ENCODE assay signal across 32 mouse cellular contexts in the genomic region with DNA sequence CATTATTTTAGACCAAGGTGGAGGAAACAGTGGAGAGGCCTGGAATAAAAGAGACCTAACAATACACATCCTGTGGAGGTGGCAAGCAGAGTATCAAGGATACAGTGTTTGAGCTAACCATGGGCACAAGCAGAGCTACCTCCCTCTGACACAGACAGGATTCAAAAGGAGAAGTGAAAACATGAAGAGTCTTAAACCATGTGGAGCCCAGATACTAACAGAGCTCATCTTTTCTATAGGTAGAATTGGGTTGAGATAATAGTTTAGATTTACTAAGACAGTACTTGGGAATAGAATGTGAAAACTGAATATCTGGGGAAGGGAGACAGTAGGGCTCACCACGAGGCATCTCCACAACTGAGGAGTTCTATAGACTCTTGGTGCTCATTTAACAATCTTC.
"Had no signal": no experiment of that assay in that cellular context is flagged by ENCODE, and none has a peak within 500 bp of the region (broad histone marks: within the 10 kb centered on the region; RNA-seq: fewer than 3 reads in every experiment).

No protein-coding gene starts in this region.

- H3K4me1 ChIP-seq: limb, embryonic 15.5 days; liver, embryonic 12.5 days; liver, embryonic 13.5 days; liver, embryonic 15.5 days; lung, embryonic 15.5 days; megakaryocyte, embryonic 14.5 days; neural tube, embryonic 12.5 days had no signal

- H3K4me3 ChIP-seq: limb, embryonic 10.5 days; limb, embryonic 12.5 days; limb, embryonic 13.5 days; limb, embryonic 15.5 days; liver, embryonic 12.5 days; liver, embryonic 13.5 days; liver, embryonic 15.5 days; lung, embryonic 15.5 days; megakaryocyte, embryonic 14.5 days; midbrain, embryonic 10.5 days; midbrain, embryonic 12.5 days; midbrain, embryonic 13.5 days; midbrain, embryonic 15.5 days; myocyte; neural tube, embryonic 12.5 days had no signal

- DNase-seq: left cerebral cortex, postnatal 4 days; liver; liver, embryonic 13.5 days; liver, postnatal 0 days; lung, adult 18-20 months; lung, adult 2 months; lung, embryonic 14.5 days; lung, postnatal 10 days; lung, postnatal 14 days; lung, postnatal 36 days; lung, postnatal 4 days; midbrain, embryonic 14.5 days had no signal

- H3K9me3 ChIP-seq: limb, embryonic 10.5 days; limb, embryonic 12.5 days; limb, embryonic 13.5 days; limb, embryonic 15.5 days; liver, embryonic 12.5 days; liver, embryonic 13.5 days; liver, embryonic 15.5 days; lung, embryonic 15.5 days; megakaryocyte, embryonic 14.5 days; midbrain, embryonic 10.5 days; midbrain, embryonic 12.5 days; midbrain, embryonic 13.5 days; midbrain, embryonic 15.5 days; neural tube, embryonic 12.5 days had no signal

- H3K4me2 ChIP-seq: limb, embryonic 12.5 days; limb, embryonic 13.5 days; limb, embryonic 15.5 days; liver, embryonic 11.5 days; liver, embryonic 12.5 days; liver, embryonic 13.5 days; liver, embryonic 15.5 days; lung, embryonic 14.5 days; lung, embryonic 15.5 days; midbrain, embryonic 11.5 days; midbrain, embryonic 12.5 days; midbrain, embryonic 13.5 days; midbrain, embryonic 15.5 days; neural tube, embryonic 12.5 days had no signal

- H3K9ac ChIP-seq: limb, embryonic 12.5 days; limb, embryonic 13.5 days; limb, embryonic 15.5 days; liver, embryonic 12.5 days; liver, embryonic 13.5 days; liver, embryonic 14.5 days; liver, embryonic 15.5 days; liver, postnatal 0 days; lung, embryonic 14.5 days; lung, embryonic 15.5 days; midbrain, embryonic 12.5 days; midbrain, embryonic 13.5 days; midbrain, embryonic 15.5 days; neural tube, embryonic 12.5 days had no signal

- H3K36me3 ChIP-seq: limb, embryonic 10.5 days; limb, embryonic 12.5 days; limb, embryonic 13.5 days; limb, embryonic 15.5 days; liver, embryonic 12.5 days; liver, embryonic 13.5 days; liver, embryonic 15.5 days; lung, embryonic 15.5 days; midbrain, embryonic 10.5 days; midbrain, embryonic 12.5 days; midbrain, embryonic 13.5 days; midbrain, embryonic 15.5 days; neural tube, embryonic 12.5 days had no signal

- H3K27ac ChIP-seq: limb, embryonic 10.5 days; limb, embryonic 12.5 days; limb, embryonic 13.5 days; limb, embryonic 15.5 days; liver, embryonic 12.5 days; liver, embryonic 13.5 days; liver, embryonic 14.5 days; liver, embryonic 15.5 days; lung, embryonic 15.5 days; macrophage; midbrain, embryonic 10.5 days; midbrain, embryonic 12.5 days; midbrain, embryonic 13.5 days; midbrain, embryonic 15.5 days; neural tube, embryonic 12.5 days had no signal

- H3K27me3 ChIP-seq: liver, embryonic 12.5 days; liver, embryonic 13.5 days; liver, embryonic 15.5 days; lung, embryonic 15.5 days; megakaryocyte, embryonic 14.5 days; midbrain, embryonic 12.5 days; midbrain, embryonic 13.5 days; midbrain, embryonic 15.5 days; neural tube, embryonic 12.5 days had no signal

- ATAC-seq: liver, embryonic 12.5 days; liver, postnatal 0 days; lung, postnatal 0 days; midbrain, embryonic 13.5 days; midbrain, embryonic 15.5 days; midbrain, embryonic 16.5 days had no signal
